Mouse (Mus musculus) limb, embryonic 10.5 days (tissue): Measurements from ENCODE around the gene 1190002N15Rik. TPM values are rescaled to one million over a fixed set of nuclear protein-coding genes. Genes with fewer than 3 reads are reported as not detected.

ENCODE experiments used
- DNase-seq: peaks from one replicate; pipeline ENCODE4 v3.0.0-alpha.2; 2017; ENCODE audit warnings: low spot score
- H3K27ac ChIP-seq: fragments of 300-500 bp; sonication (generic); 2 replicates; pipeline ENCODE4 v1.5.1; 2016; ENCODE audit warnings: mild to moderate bottlenecking
- H3K27me3 ChIP-seq: fragments of 300-500 bp; sonication (generic); 2 replicates; pipeline ENCODE4 v1.6.1; 2016; ENCODE audit warnings: low read depth, mild to moderate bottlenecking; ENCODE audit not compliant: poor library complexity, severe bottlenecking
- H3K36me3 ChIP-seq: fragments of 300-500 bp; sonication (generic); 2 replicates; pipeline ENCODE4 v1.6.1; 2016; ENCODE audit warnings: mild to moderate bottlenecking, moderate library complexity
- H3K4me1 ChIP-seq: fragments of 300-500 bp; sonication (generic); 2 replicates; pipeline ENCODE4 v1.6.1; 2016
- H3K4me3 ChIP-seq: fragments of 300-500 bp; sonication (generic); 2 replicates; pipeline ENCODE4 v1.5.1; 2016; ENCODE audit warnings: mild to moderate bottlenecking, moderate library complexity
- H3K9me3 ChIP-seq: fragments of 300-500 bp; sonication (generic); replicated peaks from 2 replicates; pipeline ENCODE4 v1.6.1; 2016; ENCODE audit warnings: mild to moderate bottlenecking
- WGBS: fragments of 180-500 bp; shearing (Covaris S2); methylation state at CpG from one replicate; pipeline ENCODE4 v1.1.7; 2016; 5-methylcytosine and 5-hydroxymethylcytosine counted together
- polyA plus RNA-seq: library from polyadenylated mRNA; unstranded; fragments of >200 nt; fragmentation: Nextera tagmentation; extraction: Ambion mirVana; gene quantifications from 2 replicates; pipeline ENCODE4 v1.2.1, GENCODE M21; 2016

1190002N15Rik gene
- polyA plus RNA-seq, 1 experiment from 2014 or later, result 6.6 TPM

DNA sequence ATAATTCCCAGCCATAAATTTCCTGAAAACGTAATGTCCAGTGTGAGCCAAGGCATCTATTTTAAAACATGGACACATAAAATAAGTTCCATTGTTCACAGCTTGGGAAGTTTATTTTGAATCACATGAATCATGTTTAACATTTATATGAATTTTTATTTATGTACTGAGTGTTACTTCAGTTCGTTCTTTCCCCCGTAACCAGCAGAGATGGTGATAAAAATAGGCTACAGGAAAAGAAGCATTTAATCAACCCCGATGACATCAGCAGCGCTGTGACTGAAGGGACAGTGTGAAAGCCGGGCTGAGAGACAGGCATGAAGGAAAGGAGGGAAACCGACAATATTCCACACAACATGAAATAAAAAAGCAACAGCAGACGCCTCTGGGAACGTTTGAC is 46.4 kb downstream of the 1190002N15Rik start:
- Histone ChIP-seq H3K36me3 (no peaks in the 10 kb centered on the region), H3K27ac (no peak overlapping the region), H3K9me3 (no peaks in the 10 kb centered on the region), H3K4me1 (no peaks in the 10 kb centered on the region), H3K4me3 (no peak overlapping the region), H3K27me3 (no peaks in the 10 kb centered on the region)
- DNase-seq, result no peak
- 85% methylated on average over 9 of the region's 9 CpGs for WGBS

DNA sequence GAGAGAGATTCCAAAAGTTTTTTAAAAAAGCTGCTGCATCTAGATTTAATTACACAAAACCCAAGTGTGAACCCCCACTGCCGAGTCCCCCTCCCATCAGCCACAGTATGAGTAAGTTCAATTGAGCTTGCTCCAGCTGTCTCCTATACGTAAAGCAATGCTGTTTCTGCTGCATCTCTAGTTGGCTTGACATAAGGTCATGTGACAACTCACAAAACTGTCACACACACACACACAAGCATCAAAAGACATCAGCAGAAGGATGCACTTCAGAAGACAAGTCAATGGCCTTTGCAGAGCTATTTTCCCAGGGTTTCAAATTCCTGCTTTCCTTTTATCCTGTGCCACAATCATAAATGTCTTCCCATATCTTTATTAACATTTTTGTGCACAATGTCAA is 49.9 kb downstream of the 1190002N15Rik start:
- Histone ChIP-seq H3K27ac (no peak overlapping the region), H3K4me3 (no peak overlapping the region), H3K27me3 (no peaks in the 10 kb centered on the region), H3K9me3 (no peaks in the 10 kb centered on the region), H3K36me3 (no peaks in the 10 kb centered on the region), H3K4me1 (no peaks in the 10 kb centered on the region)
- no peak for DNase-seq
- 82% methylated on average over 2 of the region's 2 CpGs for WGBS

DNA sequence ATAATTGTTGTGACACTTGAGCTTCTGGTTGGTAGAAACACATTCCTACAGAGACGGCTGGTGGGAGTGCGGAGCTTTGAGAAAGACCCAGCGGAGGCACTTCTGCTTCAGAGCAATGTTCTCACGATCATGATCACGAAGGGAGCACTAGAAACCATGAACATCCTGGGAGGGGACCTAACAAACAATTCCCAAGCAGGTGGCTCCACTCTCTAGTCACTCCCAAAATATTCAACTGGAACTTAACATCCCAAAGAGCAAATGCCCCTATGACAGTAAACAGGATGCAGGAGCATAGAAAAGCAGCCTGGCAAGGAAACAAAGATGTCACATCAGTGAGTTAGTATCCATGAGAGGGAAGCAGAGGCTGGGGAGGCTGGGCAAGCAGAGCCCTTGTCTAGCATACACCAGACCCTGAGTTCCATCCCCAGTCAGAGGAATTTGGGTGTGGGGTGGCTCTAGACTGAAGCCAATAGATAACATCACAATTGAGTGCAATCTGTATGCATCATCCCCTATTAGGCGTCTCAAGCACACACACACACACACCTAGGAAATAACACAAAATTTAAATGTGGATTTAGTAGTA is 54.5 kb downstream of the 1190002N15Rik start:
- Histone ChIP-seq H3K27me3 (no peaks in the 10 kb centered on the region), H3K36me3 (no peaks in the 10 kb centered on the region), H3K4me3 (no peak overlapping the region), H3K4me1 (no peaks in the 10 kb centered on the region), H3K9me3 (no peaks in the 10 kb centered on the region), H3K27ac (no peak overlapping the region)
- no peak for DNase-seq
- 92% methylated on average over 6 of the region's 6 CpGs for WGBS

DNA sequence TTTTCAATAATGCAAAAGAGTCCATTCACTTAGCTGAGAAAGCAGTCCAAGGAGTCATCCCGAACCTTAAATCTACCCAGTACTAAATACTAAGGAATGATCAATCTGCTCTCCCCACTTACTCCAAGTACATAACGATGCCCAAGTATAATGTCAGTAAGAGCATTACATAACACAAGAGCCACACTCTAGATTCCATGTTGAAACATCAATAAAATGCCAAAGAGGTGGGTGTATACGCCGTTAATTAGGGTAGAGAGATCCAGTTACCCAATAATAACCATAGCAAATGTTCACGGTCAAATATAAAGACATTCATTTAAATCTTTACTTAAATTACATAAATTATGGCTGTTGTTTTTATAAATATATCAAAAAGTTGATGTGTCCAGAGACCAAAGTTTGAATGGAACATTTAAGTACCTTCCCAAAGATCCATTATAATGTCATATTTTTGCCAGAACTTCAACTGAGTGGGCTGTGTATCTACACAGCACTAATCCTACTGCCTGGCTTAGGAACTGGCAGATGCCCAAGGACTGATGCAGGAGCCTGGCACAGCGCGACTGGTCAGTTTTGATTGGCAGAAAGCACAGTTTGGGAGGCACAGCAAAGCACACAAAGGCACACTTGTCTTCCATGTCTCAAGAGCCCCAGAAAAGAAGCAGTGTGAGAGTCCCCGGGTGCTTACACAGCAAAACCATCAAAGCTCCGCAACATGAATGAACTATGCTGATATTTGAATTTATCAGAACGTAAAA is 55.5 kb downstream of the 1190002N15Rik start:
- Histone ChIP-seq H3K36me3 (no peaks in the 10 kb centered on the region), H3K9me3 (no peaks in the 10 kb centered on the region), H3K27ac (no peak overlapping the region), H3K27me3 (no peaks in the 10 kb centered on the region), H3K4me3 (no peak overlapping the region), H3K4me1 (no peaks in the 10 kb centered on the region)
- WGBS, result 91% methylated on average over 10 of the region's 10 CpGs
- no peak for DNase-seq

DNA sequence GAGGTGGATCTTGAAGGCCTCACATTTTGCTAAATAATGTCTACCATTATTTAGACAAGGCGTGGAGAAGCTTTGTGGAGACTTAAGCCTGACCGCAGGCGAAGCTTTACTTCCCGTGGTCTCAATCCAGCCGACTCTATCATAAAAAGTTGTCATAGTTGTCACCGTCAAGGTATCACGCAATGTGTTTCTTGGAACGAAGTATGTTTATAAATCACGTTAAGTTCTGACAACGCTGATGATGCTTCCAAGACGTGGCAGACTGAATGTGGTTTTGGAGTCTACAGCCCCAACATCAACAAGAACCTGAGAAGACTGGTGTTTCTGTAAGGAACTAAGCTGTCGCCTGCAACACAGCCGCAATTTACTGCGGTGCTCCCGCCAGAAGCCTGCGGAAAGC is 56.8 kb downstream of the 1190002N15Rik start:
- H3K4me3 ChIP-seq, result no peak overlapping the region
- no peaks in the 10 kb centered on the region for H3K36me3 ChIP-seq
- no peak for DNase-seq
- H3K4me1 ChIP-seq, result no peaks in the 10 kb centered on the region
- 95% methylated on average over 16 of the region's 16 CpGs for WGBS
- no peaks in the 10 kb centered on the region for H3K9me3 ChIP-seq
- H3K27me3 ChIP-seq, result no peaks in the 10 kb centered on the region
- H3K27ac ChIP-seq, result no peak overlapping the region

DNA sequence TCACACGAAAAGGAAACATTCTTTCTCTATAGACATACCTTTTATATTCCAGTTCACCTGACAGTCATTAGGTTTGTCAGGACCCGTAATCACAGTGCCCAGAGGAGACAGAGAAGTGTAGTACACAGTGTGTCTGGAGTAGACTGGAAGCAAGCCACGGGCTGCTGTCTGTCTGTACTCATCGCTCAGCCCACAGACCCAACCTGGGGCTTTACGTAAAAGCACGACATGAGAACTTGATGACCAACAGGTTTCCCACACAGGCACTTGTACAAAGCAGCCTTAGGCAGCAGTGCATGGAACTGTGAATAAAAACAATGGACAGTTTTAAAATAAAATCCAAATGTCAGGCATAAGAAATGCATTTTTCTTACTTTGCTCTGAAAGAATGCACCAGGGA is 58.5 kb downstream of the 1190002N15Rik start:
- Histone ChIP-seq H3K36me3 (no peaks in the 10 kb centered on the region), H3K4me1 (no peaks in the 10 kb centered on the region), H3K27ac (no peak overlapping the region), H3K9me3 (no peaks in the 10 kb centered on the region), H3K4me3 (no peak overlapping the region), H3K27me3 (no peaks in the 10 kb centered on the region)
- WGBS, result 89% methylated on average over 6 of the region's 6 CpGs
- no peak for DNase-seq

DNA sequence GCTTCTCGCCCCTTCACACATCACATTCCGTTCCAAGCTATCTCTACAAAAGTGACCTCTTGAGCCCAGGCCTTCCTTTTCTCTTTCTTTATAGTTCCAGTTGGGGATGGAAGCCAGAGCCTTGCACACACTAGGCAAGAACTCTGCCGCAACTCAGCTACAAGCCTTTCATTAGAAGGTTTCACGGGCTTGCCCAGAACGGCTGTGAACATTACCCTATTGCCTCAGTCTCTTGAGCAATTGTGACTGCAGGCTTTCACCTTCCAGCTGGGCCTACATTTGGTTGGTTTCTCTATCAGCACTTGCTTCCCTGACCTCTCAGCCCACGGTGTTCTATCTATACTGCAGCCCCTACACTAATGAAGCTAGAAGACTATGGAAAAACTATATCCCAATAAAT is 58.9 kb downstream of the 1190002N15Rik start:
- no peaks in the 10 kb centered on the region for H3K36me3 ChIP-seq
- H3K4me3 ChIP-seq, result no peak overlapping the region
- no peak overlapping the region for H3K27ac ChIP-seq
- no peaks in the 10 kb centered on the region for H3K9me3 ChIP-seq
- no peaks in the 10 kb centered on the region for H3K27me3 ChIP-seq
- DNase-seq, result no peak
- 88% methylated on average over 6 of the region's 6 CpGs for WGBS
- no peaks in the 10 kb centered on the region for H3K4me1 ChIP-seq

DNA sequence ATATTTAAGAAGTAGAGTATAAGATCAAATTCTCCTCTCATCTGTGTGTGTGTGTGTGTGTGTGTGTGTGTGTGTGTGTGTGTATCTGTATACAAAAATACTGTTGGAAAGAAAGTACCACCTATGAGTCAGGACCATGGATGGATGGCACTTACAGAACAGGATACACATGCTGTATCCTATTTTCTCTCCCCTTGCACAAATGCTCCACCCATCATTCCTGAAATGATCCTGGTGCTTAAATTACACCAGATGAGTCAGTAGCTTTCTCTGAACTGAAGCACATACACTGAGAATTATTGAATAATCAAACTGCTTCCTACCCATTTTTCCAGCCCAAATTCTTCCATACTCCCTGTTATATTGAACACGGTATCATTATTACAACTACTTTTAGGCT is 61.9 kb downstream of the 1190002N15Rik start:
- 93% methylated on average over 1 of the region's 1 CpGs for WGBS
- no peak overlapping the region for H3K4me3 ChIP-seq
- no peak for DNase-seq
- no peaks in the 10 kb centered on the region for H3K9me3 ChIP-seq
- no peak overlapping the region for H3K27ac ChIP-seq
- H3K36me3 ChIP-seq, result no peaks in the 10 kb centered on the region
- H3K4me1 ChIP-seq, result no peaks in the 10 kb centered on the region
- H3K27me3 ChIP-seq, result no peaks in the 10 kb centered on the region

DNA sequence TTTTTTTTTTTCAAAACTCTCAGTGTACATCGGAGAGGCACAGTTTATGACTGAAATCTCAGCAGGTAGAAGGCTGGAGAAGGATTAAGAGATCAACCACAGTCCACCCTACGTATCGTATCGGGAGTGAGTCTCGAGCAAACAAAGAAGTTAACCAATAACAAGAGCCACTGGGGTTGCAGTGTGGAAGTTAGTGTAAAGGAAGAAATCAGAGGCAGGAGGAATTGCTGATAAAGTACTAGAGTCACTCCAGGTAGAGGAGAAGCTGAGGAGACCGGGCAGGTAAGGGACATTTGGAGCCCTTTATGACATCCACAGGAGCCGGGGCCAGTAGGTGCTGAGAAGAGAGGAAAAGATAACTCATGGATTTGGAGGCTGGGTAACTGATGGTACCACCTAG is 64.0 kb downstream of the 1190002N15Rik start:
- DNase-seq, result no peak
- no peaks in the 10 kb centered on the region for H3K36me3 ChIP-seq
- H3K27ac ChIP-seq, result no peak overlapping the region
- WGBS, result 82% methylated on average over 7 of the region's 7 CpGs
- no peaks in the 10 kb centered on the region for H3K4me1 ChIP-seq
- H3K27me3 ChIP-seq, result no peaks in the 10 kb centered on the region
- H3K4me3 ChIP-seq, result no peak overlapping the region
- no peaks in the 10 kb centered on the region for H3K9me3 ChIP-seq

DNA sequence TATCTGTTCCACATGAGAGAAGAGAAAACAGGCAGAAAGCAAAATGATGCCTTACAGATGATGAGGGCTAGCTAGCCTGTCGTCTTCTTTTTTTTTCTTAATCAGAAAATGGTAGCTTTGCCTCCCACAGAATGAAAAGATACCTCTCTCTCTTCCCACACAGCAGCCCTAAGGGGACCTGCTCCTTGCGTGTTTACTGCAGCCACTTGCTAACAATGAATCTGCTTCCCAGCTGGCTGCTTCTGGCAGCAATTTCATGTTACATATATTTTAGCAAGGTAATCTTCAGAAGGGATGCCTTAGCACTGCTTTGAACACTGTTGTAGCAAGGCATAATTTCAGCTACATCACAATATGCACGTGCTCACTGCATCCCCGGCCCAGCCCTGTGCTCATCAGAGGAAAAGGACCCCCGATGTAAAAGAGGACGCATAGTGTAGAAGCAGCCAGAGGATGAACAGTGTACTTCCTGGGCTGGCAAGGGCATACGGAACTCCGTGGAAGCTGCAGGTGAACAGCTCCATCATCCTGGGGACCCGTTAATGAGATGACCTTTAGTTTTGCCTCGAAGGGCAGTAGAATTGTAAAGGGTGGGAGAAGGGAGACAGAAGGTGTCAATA is 64.8 kb downstream of the 1190002N15Rik start:
- no peaks in the 10 kb centered on the region for H3K4me1 ChIP-seq
- H3K4me3 ChIP-seq, result no peak overlapping the region
- no peaks in the 10 kb centered on the region for H3K36me3 ChIP-seq
- no peaks in the 10 kb centered on the region for H3K9me3 ChIP-seq
- no peak for DNase-seq
- 78% methylated on average over 10 of the region's 10 CpGs for WGBS
- no peak overlapping the region for H3K27ac ChIP-seq
- no peaks in the 10 kb centered on the region for H3K27me3 ChIP-seq

DNA sequence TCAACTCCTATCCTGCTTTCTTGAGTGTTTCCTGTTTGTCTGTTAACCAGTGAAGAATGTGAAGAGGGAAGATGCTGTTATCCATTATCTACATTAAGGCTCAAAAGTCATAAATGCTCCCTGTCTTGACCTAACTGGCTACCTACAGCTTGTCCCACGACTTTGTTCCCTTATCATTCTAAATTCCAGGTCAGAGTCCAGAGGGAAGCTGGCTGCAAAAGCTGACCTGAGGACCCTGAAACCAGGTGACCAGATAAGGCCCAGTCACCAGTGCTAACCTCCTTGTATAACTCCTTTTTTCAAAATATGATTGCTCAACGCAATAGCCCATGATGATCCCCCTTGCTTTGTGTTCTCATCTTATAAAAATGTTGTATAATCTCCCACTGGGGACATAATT is 66.4 kb downstream of the 1190002N15Rik start:
- no peaks in the 10 kb centered on the region for H3K36me3 ChIP-seq
- 67% methylated on average over 2 of the region's 2 CpGs for WGBS
- H3K4me3 ChIP-seq, result no peak overlapping the region
- H3K27ac ChIP-seq, result no peak overlapping the region
- no peak for DNase-seq
- H3K9me3 ChIP-seq, result no peaks in the 10 kb centered on the region
- H3K27me3 ChIP-seq, result no peaks in the 10 kb centered on the region
- H3K4me1 ChIP-seq, result no peaks in the 10 kb centered on the region
